Mouse (Mus musculus) urinary bladder, adult 18-20 months (tissue): ENCODE results near the gene Tspan9.

Source experiments
- DNase-seq, 2 experiments: peaks; one replicate each; pipeline ENCODE4 v3.0.0; 2022; ENCODE audit warnings: low spot score in 2 of 2, mixed read lengths in 2 of 2

Gene Tspan9

GRCm38 (mm10) chr6:128019119-128019518 lies 124.3 kb downstream of the Tspan9 start:
- DNase-seq: no peak

GRCm38 (mm10) chr6:128015304-128015703 lies 128.1 kb downstream of the Tspan9 start:
- DNase-seq: no peak

- DNase-seq: no peak
Measured at GRCm38 (mm10) chr6:128011781-128012180, 131.6 kb downstream of the Tspan9 start.

- no peak for DNase-seq
Measured at GRCm38 (mm10) chr6:128011071-128011477, 132.3 kb downstream of the Tspan9 start.

DNA sequence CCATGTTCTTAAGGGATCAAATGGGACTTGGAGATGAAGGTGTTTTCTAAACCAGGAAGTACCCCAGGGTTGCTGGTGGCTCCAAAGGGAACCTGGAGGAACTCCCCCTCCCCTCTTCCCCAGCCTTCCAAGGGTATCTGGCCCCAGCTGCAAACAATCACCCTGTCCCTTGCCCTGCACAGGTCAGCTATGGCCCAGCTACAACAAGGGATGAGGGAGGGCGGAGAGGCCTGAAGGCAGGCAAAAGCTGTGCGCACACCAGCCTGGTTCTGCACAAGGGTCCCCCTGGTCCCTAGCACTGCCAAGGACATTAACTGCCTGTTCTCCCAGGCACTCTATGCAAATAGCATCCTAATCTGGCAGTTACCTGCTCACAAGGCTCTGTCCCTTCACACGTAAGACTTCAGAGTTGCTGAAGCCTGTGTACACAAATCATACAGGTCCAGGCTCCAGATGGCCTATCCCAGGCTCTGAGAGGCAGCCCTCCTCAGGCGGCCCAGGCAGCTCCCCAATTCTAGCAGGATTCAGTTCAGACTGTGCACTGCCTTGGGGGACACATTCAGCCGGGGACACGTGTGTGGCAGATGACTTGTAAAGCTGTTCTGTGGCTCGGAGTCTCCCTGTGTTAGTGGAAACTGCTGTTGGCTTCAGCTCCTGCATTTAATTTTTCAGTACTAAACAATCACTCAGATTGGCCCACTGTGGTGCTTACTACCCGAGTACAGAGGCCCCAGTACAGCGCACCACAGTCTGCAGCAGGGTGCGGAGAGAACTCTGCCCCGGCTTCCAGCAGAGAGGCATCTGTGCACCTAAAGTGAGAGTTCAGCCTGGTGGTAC lies 133.0 kb downstream of the Tspan9 start:
- DNase-seq: no peak

- DNase-seq: no peak
Measured at GRCm38 (mm10) chr6:128007982-128008562, 135.3 kb downstream of the Tspan9 start.

DNA sequence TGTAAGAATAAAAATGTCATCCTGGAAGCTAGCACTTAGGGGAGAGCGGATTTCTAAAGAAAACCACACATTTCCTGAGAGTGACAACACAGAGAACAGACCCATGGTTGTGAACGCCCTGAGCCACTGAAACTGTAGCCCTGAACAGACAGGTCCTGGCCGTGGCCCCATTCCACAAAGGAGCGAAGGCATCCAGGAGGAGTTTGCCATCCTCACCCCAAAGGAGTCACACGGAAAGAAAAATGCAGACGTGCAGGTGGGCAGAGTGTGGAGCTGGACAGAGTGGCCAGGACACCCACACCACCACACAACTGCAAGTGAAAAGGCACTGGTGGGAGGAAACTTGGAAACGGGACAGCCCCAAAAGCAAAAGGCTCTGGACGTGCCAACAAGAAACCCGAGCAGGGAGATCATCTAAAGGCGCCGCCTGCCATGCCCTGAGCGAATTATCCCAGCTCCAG lies 136.1 kb downstream of the Tspan9 start:
- DNase-seq: no peak

DNA sequence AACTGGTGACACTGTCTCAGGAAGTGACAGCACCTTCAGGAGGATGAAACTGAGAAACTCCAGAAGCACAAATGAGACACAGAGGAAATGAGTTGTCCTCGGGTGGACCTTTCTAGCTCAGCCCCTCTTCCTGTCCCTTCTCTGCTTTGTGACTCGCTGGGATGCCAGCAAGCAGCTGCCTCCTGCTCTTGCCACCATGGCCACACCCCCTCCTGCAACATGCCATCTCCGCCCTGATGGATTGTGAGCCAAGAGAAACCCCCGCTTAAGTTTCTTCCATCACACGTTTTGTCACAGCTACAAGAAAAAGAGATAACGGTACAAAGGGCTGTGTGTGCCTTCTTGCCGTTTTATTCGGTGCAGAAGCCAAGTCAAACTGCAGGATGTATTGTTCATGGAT lies 137.2 kb downstream of the Tspan9 start:
- DNase-seq: no peak

DNA sequence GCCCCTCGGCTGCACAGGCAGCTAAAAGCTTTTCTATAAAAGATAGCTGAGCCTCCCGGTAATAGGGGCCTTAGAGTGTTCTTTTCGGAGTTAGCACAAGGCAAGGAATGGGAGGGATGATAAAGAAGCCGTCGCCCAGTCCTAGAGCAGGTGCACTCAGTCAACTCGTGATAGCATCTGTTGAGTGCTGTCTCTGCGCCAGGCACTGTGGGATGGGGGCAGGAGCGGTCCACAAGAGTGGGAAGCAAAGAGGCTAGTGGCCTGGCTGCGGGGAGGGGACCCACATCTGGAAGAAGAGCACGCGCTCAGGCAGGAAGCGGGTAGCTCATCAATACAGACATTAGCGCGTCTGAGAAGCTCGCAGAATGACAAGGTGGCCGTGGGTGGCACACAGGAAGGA lies 138.8 kb downstream of the Tspan9 start:
- DNase-seq: no peak

- DNase-seq: no peak
Measured at GRCm38 (mm10) chr6:128003542-128003941, 139.9 kb downstream of the Tspan9 start.

GRCm38 (mm10) chr6:128002667-128003066 lies 140.7 kb downstream of the Tspan9 start:
- no peak for DNase-seq

- no peak for DNase-seq
Measured at GRCm38 (mm10) chr6:128002104-128002503, 141.3 kb downstream of the Tspan9 start.

- no peak for DNase-seq
Measured at GRCm38 (mm10) chr6:128001587-128001986, 141.8 kb downstream of the Tspan9 start.

GRCm38 (mm10) chr6:128000777-128001176 lies 142.6 kb downstream of the Tspan9 start:
- no peak for DNase-seq

GRCm38 (mm10) chr6:127999118-127999517 lies 144.3 kb downstream of the Tspan9 start:
- no peak for DNase-seq

DNA sequence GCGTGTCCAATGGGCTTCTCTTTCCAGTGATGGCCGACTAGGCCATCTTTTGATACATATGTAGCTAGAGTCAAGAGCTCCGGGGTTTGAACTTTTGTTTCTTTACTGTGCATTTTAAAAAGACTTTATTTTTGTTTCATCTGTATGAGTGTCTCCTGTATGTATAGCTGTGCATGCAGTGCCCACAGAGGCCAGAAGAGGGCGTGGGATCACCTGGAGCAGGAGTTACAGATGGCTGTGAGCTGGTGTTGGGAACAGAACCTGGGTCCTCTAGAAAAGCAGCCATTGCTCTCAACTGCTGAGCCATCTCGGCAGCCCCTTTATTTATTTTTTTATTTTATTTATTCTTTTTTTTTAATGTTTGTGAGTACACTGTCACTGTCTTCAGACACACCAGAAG lies 146.5 kb downstream of the Tspan9 start:
- DNase-seq: no peak

DNA sequence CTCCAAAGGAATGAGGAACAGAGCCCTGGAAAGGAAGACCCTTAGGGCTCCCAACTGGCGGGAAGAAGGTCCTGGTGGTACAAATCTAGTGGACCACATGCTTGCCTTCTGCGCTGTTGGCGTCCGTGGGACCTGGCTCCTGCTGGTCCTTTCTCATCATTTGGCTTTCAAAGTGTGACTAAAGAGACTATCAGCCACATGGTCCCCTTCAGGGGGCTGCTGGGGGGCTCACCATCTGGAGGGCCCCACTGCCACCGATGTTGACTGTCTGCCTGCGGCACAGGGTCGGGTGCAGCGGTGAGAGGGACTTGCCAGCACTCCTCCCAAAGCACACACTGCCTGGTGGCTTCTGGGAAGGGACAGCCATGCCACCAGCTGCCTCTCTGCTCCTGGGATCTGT lies 150.4 kb downstream of the Tspan9 start:
- DNase-seq: no peak

- DNase-seq: no peak
Measured at GRCm38 (mm10) chr6:127991509-127992176, 151.8 kb downstream of the Tspan9 start.

DNA sequence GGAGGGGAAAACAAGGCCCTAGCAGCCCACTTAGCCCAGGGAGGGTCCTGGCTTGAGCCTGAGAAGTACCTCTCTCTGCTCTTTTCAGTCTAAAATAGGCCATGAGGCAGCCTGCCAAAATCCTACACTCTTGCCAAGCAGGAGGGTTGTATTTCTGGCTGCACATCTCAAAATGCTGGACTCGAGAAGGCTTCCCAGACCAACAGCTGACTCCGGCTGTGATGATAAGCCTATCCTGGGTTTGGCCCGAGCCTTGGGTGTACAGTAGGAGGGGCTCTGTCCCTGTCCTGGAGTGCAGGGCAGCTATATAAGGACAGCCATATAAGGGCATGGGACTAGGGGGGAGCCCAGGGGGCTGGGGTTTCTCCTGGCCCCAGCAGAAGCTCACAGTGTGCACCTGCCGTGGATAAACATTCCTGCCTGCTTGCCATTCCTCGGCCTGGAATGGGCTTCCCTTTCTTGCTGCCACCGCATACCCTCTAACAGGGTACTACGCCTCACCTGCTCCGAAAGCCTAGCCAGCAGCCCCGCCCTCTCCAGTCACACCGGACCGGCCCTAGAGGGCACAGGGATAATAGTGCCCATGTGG lies 153.7 kb downstream of the Tspan9 start:
- DNase-seq: peak in 1 of 2 experiments; percentile 72

DNA sequence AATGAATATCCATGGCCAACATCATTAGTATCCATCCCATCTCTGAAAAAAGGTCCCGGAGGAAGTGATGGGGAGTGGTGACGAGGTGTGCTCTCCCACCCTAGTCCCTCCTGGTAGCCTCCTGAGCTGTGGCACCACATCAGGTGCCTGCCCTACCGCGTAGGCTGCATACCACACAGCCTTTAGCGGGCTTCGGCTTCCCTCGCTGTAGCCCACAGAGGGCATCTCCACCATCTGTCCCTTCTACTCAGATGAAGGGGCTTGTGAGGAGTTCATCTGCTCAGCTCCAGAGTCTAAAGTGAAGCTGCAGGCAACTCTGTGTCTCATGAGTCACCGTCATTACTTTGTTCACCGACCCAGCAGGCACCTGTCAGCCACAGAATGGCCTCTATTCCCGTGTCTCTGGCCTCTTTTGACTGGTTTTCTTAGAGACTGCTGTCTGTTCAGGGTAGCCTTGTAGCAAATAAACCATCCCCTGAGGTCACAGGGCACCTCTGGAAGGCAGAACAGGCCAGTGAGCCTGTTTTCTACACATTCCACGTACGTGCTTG lies 154.4 kb downstream of the Tspan9 start:
- DNase-seq: no peak

GRCm38 (mm10) chr6:127987374-127987773 lies 156.0 kb downstream of the Tspan9 start:
- no peak for DNase-seq

DNA sequence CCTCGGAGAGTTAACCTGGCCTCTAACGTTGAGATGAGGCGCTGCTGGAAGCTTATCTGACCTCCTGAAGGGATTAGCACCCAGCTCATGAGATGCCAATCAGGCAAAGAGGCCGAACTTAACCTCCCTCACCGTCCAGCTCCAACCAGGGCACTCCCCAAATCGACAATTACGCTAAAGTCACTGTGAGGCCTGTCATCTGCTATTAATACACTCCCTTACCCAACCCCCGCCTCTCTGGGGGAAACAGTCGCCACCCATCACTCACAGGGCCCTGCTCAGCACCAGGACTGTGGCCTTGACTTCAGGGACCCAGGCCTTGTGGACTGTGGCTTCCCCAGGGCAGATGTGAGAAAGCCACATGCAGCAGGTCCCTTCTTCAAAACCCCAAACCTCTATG lies 157.0 kb downstream of the Tspan9 start:
- DNase-seq: no peak
